Comparison of ENCODE assay signal across 8 mouse cellular contexts in the genomic region with DNA sequence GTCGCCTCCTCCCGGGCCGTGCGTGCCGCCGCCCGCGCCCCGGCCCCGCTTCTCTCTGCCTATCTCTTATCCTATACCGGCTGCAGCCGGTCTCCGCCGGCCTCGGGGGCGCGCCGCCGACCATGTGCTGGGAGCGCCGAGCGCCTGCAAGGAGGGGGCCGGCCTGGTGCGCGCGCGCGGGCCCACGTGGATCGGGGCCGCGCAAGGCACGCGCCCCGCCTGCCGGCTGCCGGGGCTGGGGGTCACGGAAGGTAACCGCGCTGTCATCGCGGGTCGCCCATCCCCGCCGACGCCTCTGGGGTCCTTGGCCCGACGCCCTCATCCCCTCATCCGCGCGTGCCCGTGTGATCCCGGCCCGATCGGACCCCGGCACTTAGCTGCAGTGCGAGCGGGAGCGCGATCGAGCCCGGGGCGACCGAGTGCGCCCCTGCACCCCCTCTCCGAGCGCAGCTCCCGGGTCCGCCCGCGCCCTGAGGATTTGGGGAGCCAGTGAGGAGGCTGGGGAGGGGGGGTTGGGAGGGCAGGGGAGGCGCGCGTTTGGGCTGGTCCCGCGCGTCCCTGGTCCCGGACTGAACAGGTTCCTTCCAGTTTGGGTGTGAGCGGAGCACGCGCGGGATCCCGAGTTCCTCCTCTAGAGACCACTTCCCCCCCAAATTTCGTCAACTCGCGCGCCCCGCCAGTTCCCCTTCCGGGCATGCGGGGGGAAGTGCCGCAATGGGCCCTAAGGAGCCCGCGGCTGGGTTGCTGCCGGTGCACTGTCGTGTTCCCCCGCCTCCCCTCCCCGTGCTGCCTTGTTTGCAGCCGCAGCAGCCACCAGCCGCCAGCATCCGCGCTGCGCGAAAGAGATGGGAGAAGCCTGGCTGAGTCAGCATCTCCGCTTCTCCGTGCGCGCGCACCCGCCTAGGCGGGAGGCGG. TPM values are rescaled to one million over a fixed set of nuclear protein-coding genes. Genes with fewer than 3 reads are reported as not detected.
DNase-seq lines count a peak whose midpoint lies in the region; ATAC-seq and TF ChIP-seq lines count a peak whose summit lies in the region.

Gene Arsg (plus strand): TSS at position 204 of the 915 bp plus-strand sequence.
Gene Slc16a6 (minus strand): TSS at position 428 of the 915 bp plus-strand sequence.

- peak; percentile 82 to 83 for ATAC-seq in hematopoietic stem cell, adult 5-6 weeks (replicated peaks in 1 of 2; ENCODE audit: insufficient read depth in 1 of 2, low FRiP score in 2 of 2, low TSS enrichment in 1 of 2, low read depth in 1 of 2, poor library complexity in 2 of 2, severe bottlenecking in 2 of 2)
- ATAC-seq in lung, embryonic 16.5 days (ENCODE audit: low read depth), result peak; percentile 89

- H3K9ac ChIP-seq in lung, embryonic 16.5 days (ENCODE audit: low read length), result peak within 1 kb of the TSS; percentile 82

- no peaks in the 10 kb centered on the region; the same call in 1 of the 2 replicates for H3K4me1 ChIP-seq in cerebellum, adult 2 months (ENCODE audit: control insufficient read depth, insufficient read depth, low read length)
- H3K4me1 ChIP-seq in lung, embryonic 16.5 days (replicated peaks; ENCODE audit: control insufficient read depth, insufficient read depth, low read length), result peaks cover 16% of the 10 kb centered on the region; the same call in 1 of the 2 replicates
- H3K4me1 ChIP-seq in thymus, adult 2 months (replicated peaks; ENCODE audit: control insufficient read depth, insufficient read depth, low read length), result peaks cover 27% of the 10 kb centered on the region

- peak within 1 kb of the TSS; percentile 99 for H3K4me2 ChIP-seq in lung, embryonic 16.5 days (ENCODE audit: low read depth, low read length)

- no peak for TF ChIP-seq CTCF in cerebellum, adult 2 months (IDR thresholded peaks at IDR 0.05; ENCODE audit: borderline replicate concordance, insufficient read depth, low read depth, low read length)
- TF ChIP-seq CTCF in thymus, adult 2 months (IDR thresholded peaks at IDR 0.05; ENCODE audit: borderline replicate concordance, control insufficient read depth, extremely low read depth, insufficient read depth, low read length, poor library complexity), result 0 out of 2 replicates have a peak, but pooled peaks have one; percentile 36

- H3K9me3 ChIP-seq in lung, embryonic 16.5 days (ENCODE audit: control insufficient read depth, low read length), result no peaks in the 10 kb centered on the region

- WGBS in cerebellum, adult 2 months, result under 1% methylated on average over 111 of the region's 111 CpGs
- under 1% methylated on average over 96 of the region's 111 CpGs for WGBS in lung, embryonic 16.5 days
- under 1% methylated on average over 111 of the region's 111 CpGs for WGBS in thymus, adult 2 months

- no peaks in the 10 kb centered on the region for H3K36me3 ChIP-seq in lung, embryonic 16.5 days (ENCODE audit: control insufficient read depth, insufficient read depth, low read length)
- H3K36me3 ChIP-seq in thymus, adult 2 months (ENCODE audit: control insufficient read depth, insufficient read depth, low read length), result no peaks in the 10 kb centered on the region

- DNase-seq in MEL-GATA-1-ER (ENCODE audit: extremely low read depth, low read depth), result peak; percentile 79
- peak; percentile 90 to 92 for DNase-seq in cerebellum, adult 2 months
- DNase-seq in forelimb bud, embryonic 11.5 days (ENCODE audit: low read depth, low spot score), result peak; percentile 67
- DNase-seq in layer of hippocampus, adult 9-11 months, result peak; percentile 91
- DNase-seq in ovary, adult 18-20 months (ENCODE audit: low spot score), result peak; percentile 48
- DNase-seq in thymus, adult 2 months, result peak; percentile 94

- H3K27ac ChIP-seq in cerebellum, adult 2 months (ENCODE audit: insufficient read depth, low read length), result peak within 1 kb of the TSS; percentile 96
- peak within 1 kb of the TSS; percentile 76 for H3K27ac ChIP-seq in lung, embryonic 16.5 days (ENCODE audit: low read length)
- H3K27ac ChIP-seq in thymus, adult 2 months (ENCODE audit: control insufficient read depth, insufficient read depth, low read length), result peak within 1 kb of the TSS; percentile 80

- H3K27me3 ChIP-seq in cerebellum, adult 2 months (ENCODE audit: control insufficient read depth, insufficient read depth, low read length), result no peaks in the 10 kb centered on the region
- H3K27me3 ChIP-seq in lung, embryonic 16.5 days (ENCODE audit: control insufficient read depth, insufficient read depth, low read depth, low read length), result peaks cover 4% of the 10 kb centered on the region; the same call in 1 of the 2 replicates
- H3K27me3 ChIP-seq in thymus, adult 2 months (ENCODE audit: control insufficient read depth, insufficient read depth, low read length), result no peaks in the 10 kb centered on the region

- TF ChIP-seq POLR2A in cerebellum, adult 2 months (IDR thresholded peaks at IDR 0.05; ENCODE audit: borderline replicate concordance, insufficient read depth, low read length), result peak; percentile 78
- TF ChIP-seq POLR2A in thymus, adult 2 months (IDR thresholded peaks at IDR 0.05; ENCODE audit: control insufficient read depth, extremely low read depth, insufficient read depth, low read length, poor library complexity), result peak; percentile 42; the same call in 1 of the 2 replicates

- peak within 1 kb of the TSS; percentile 94 for H3K4me3 ChIP-seq in cerebellum, adult 2 months (replicated peaks; ENCODE audit: insufficient read depth, low read depth, low read length)
- H3K4me3 ChIP-seq in lung, embryonic 16.5 days (ENCODE audit: low read length), result peak within 1 kb of the TSS; percentile 83
- peak within 1 kb of the TSS; percentile 81 for H3K4me3 ChIP-seq in thymus, adult 2 months (ENCODE audit: control insufficient read depth, insufficient read depth, low read length)

RNA-seq across cellular contexts. Expression of gene Arsg, which starts in this region (rescaled TPM):
- polyA plus RNA-seq in cerebellum, adult 2 months (2012; rRNA removed), result 39.5 and 47.1 TPM in 2 replicates
- 1.2 and 4.4 TPM in 2 replicates for total RNA-seq in hematopoietic stem cell, adult 5-6 weeks (2017)
- 4.0 and 4.7 TPM in 2 replicates for polyA plus RNA-seq in lung, embryonic 16.5 days (2015; fragmentation: Nextera tagmentation; extraction: Ambion mirVana)
- 3.9 and 4.0 TPM in 2 replicates for polyA plus RNA-seq in thymus, adult 2 months (2012; rRNA removed)

RNA-seq across cellular contexts. Expression of gene Slc16a6, which starts in this region (rescaled TPM):
- polyA plus RNA-seq in cerebellum, adult 2 months (2012; rRNA removed), result 7.9 and 8.9 TPM in 2 replicates
- 9.4 and 10.8 TPM in 2 replicates for total RNA-seq in hematopoietic stem cell, adult 5-6 weeks (2017)
- polyA plus RNA-seq in lung, embryonic 16.5 days (2015; fragmentation: Nextera tagmentation; extraction: Ambion mirVana), result 3.8 and 4.0 TPM in 2 replicates
- polyA plus RNA-seq in thymus, adult 2 months (2012; rRNA removed), result 9.0 and 11.2 TPM in 2 replicates

Comparison
In these comparisons a context has a peak if more than half of its experiments do, and no peak if none do; other contexts are left out.
1. Peak in every context shown above with its lines: DNase-seq, ATAC-seq, H3K4me3 ChIP-seq and H3K27ac ChIP-seq.